Mouse (Mus musculus): Measurements from ENCODE around the gene Rhbdf2.

DNA sequence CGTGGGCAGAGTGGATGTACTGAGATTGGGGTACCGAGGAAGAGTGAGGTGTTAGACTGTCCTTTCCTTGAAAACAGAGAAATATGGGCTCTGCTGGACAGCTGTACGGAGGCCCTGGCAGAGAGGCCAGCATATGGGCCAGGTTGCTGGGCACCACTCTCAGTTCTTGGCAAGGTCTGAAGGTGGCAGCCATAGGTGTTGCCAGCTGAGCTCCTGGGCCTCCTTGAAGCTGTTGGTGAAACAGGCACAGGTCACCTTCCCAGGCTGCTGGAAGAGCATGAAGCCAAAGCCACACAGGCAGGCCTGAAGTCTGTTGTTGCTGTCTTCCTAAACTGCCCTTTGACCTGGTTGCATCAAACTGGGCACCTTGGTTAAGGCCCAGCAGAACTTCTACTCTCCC is 14.9 kb upstream of the Rhbdf2 start:
- TF ChIP-seq CTCF (IDR thresholded peaks at IDR 0.05; ENCODE audit: low read depth) (no peak), EP300 (optimal IDR thresholded peaks at IDR 0.05) (no peak)

All from stomach, postnatal 0 days (tissue).